21 mouse cellular contexts compared by ENCODE assay signal in genomic region chr3:23907682-23908081, GRCm38 (mm10).
DNase-seq lines count a peak whose midpoint lies in the region; ATAC-seq and TF ChIP-seq lines count a peak whose summit lies in the region.
"Had no signal": no experiment of that assay in that cellular context is flagged by ENCODE, and none has a peak within 500 bp of the region (broad histone marks: within the 10 kb centered on the region; RNA-seq: fewer than 3 reads in every experiment).

No protein-coding gene starts in this region.

- no peak overlapping the region for H3K9ac ChIP-seq in midbrain, embryonic 11.5 days (ENCODE audit: low read length)
- no peak overlapping the region for H3K9ac ChIP-seq in midbrain, embryonic 12.5 days (replicated peaks)
- H3K9ac ChIP-seq in midbrain, postnatal 0 days (replicated peaks; ENCODE audit: low read length, poor library complexity, severe bottlenecking): no peak overlapping the region
- no peak overlapping the region for H3K9ac ChIP-seq in midbrain, embryonic 14.5 days (replicated peaks; ENCODE audit: low read length)
- no peak overlapping the region for H3K9ac ChIP-seq in midbrain, embryonic 13.5 days (replicated peaks)

- no peak overlapping the region for H3K4me3 ChIP-seq in midbrain, embryonic 11.5 days (ENCODE audit: low read depth, low read length)
- H3K4me3 ChIP-seq in midbrain, embryonic 10.5 days: no peak overlapping the region
- H3K4me3 ChIP-seq in midbrain, embryonic 12.5 days: no peak overlapping the region
- H3K4me3 ChIP-seq in midbrain, postnatal 0 days (ENCODE audit: low read depth, low read length): no peak overlapping the region
- H3K4me3 ChIP-seq in midbrain, embryonic 14.5 days (replicated peaks; ENCODE audit: low read depth, low read length): no peak overlapping the region
- H3K4me3 ChIP-seq in midbrain, embryonic 13.5 days (replicated peaks): no peak overlapping the region

- 0 out of 2 replicates have a peak, but pooled peaks have one; percentile 54 for ATAC-seq in midbrain, embryonic 11.5 days (ENCODE audit: low FRiP score)
- ATAC-seq in midbrain, embryonic 12.5 days (ENCODE audit: low FRiP score, low read depth): peak; percentile 75; the same call in 1 of the 2 replicates
- no peak for ATAC-seq in midbrain, postnatal 0 days (ENCODE audit: low FRiP score)
- ATAC-seq in midbrain, embryonic 14.5 days (ENCODE audit: low FRiP score, low TSS enrichment): no peak; the same call in 1 of the 2 replicates
- ATAC-seq in midbrain, embryonic 13.5 days: no peak
- ATAC-seq: activated CD4-positive, CD25-positive, alpha-beta regulatory T cell, adult 4 months; CD4-positive, CD25-positive, alpha-beta regulatory T cell, adult 4 months; Patski had no signal

- TF ChIP-seq CTCF in midbrain, postnatal 0 days (IDR thresholded peaks at IDR 0.05): no peak

- 39% methylated on average over 1 of the region's 1 CpGs for WGBS in midbrain, embryonic 11.5 days
- WGBS in midbrain, embryonic 10.5 days: 64% methylated on average over 1 of the region's 1 CpGs
- WGBS in midbrain, embryonic 12.5 days: 35% methylated on average over 1 of the region's 1 CpGs
- WGBS in midbrain, postnatal 0 days: 31% methylated on average over 1 of the region's 1 CpGs
- WGBS in midbrain, embryonic 14.5 days: 19% methylated on average over 1 of the region's 1 CpGs
- WGBS in midbrain, embryonic 13.5 days: 36% methylated on average over 1 of the region's 1 CpGs

- no peaks in the 10 kb centered on the region for H3K36me3 ChIP-seq in midbrain, embryonic 11.5 days (ENCODE audit: control insufficient read depth, insufficient read depth, low read length)
- no peaks in the 10 kb centered on the region for H3K36me3 ChIP-seq in midbrain, embryonic 10.5 days
- H3K36me3 ChIP-seq in midbrain, embryonic 12.5 days: no peaks in the 10 kb centered on the region
- no peaks in the 10 kb centered on the region for H3K36me3 ChIP-seq in midbrain, postnatal 0 days (ENCODE audit: insufficient read depth, low read length)
- no peaks in the 10 kb centered on the region for H3K36me3 ChIP-seq in midbrain, embryonic 14.5 days (ENCODE audit: control insufficient read depth, insufficient read depth, low read length)
- H3K36me3 ChIP-seq in midbrain, embryonic 13.5 days: no peaks in the 10 kb centered on the region
- H3K36me3 ChIP-seq: G1E had no signal

- H3K27me3 ChIP-seq in midbrain, embryonic 11.5 days (ENCODE audit: control insufficient read depth, insufficient read depth, low read length): no peaks in the 10 kb centered on the region
- no peaks in the 10 kb centered on the region for H3K27me3 ChIP-seq in midbrain, embryonic 10.5 days (ENCODE audit: low read depth, poor library complexity, severe bottlenecking)
- no peaks in the 10 kb centered on the region for H3K27me3 ChIP-seq in midbrain, embryonic 12.5 days
- no peaks in the 10 kb centered on the region for H3K27me3 ChIP-seq in midbrain, postnatal 0 days (ENCODE audit: insufficient read depth, low read length)
- H3K27me3 ChIP-seq in midbrain, embryonic 14.5 days (ENCODE audit: control insufficient read depth, insufficient read depth, low read length): no peaks in the 10 kb centered on the region
- no peaks in the 10 kb centered on the region for H3K27me3 ChIP-seq in midbrain, embryonic 13.5 days
- H3K27me3 ChIP-seq: CH12.LX, Patski had no signal

- H3K9me3 ChIP-seq in midbrain, embryonic 11.5 days (ENCODE audit: control insufficient read depth, low read length): no peaks in the 10 kb centered on the region
- H3K9me3 ChIP-seq in midbrain, embryonic 10.5 days (replicated peaks): 0 out of 2 replicates have a peak, but pooled peaks cover 3% of the 10 kb centered on the region
- H3K9me3 ChIP-seq in midbrain, embryonic 12.5 days: no peaks in the 10 kb centered on the region
- no peaks in the 10 kb centered on the region for H3K9me3 ChIP-seq in midbrain, postnatal 0 days (ENCODE audit: low read length)
- H3K9me3 ChIP-seq in midbrain, embryonic 14.5 days (ENCODE audit: control insufficient read depth, low read length): no peaks in the 10 kb centered on the region
- no peaks in the 10 kb centered on the region for H3K9me3 ChIP-seq in midbrain, embryonic 13.5 days
- H3K9me3 ChIP-seq: G1E had no signal

- no peak overlapping the region for H3K27ac ChIP-seq in midbrain, embryonic 11.5 days (ENCODE audit: low read depth, low read length)
- no peak overlapping the region for H3K27ac ChIP-seq in midbrain, embryonic 10.5 days (replicated peaks)
- no peak overlapping the region for H3K27ac ChIP-seq in midbrain, embryonic 12.5 days (replicated peaks)
- no peak overlapping the region for H3K27ac ChIP-seq in midbrain, postnatal 0 days (ENCODE audit: low read depth, low read length)
- no peak overlapping the region for H3K27ac ChIP-seq in midbrain, embryonic 14.5 days (replicated peaks; ENCODE audit: low read depth, low read length)
- no peak overlapping the region for H3K27ac ChIP-seq in midbrain, embryonic 13.5 days

- DNase-seq in midbrain, embryonic 11.5 days (ENCODE audit: low spot score, missing footprints): no peak
- DNase-seq in midbrain, embryonic 10.5 days (ENCODE audit: low spot score): no peak
- no peak for DNase-seq in midbrain, postnatal 0 days (ENCODE audit: low spot score)
- peak; percentile 13 for DNase-seq in midbrain, embryonic 14.5 days
- DNase-seq: adrenal gland, adult 2 months; adrenal gland, adult 8-10 months; adrenal gland, postnatal 10 days; adrenal gland, postnatal 14 days; adrenal gland, postnatal 25 days; adrenal gland, postnatal 36 days; B cell, adult 2 months; cerebellum, adult 11 months; cerebellum, adult 11-12 months; cerebellum, adult 18-20 months had no signal

- H3K4me2 ChIP-seq in midbrain, embryonic 11.5 days: no peak overlapping the region
- H3K4me2 ChIP-seq in midbrain, embryonic 12.5 days (replicated peaks): no peak overlapping the region
- no peak overlapping the region for H3K4me2 ChIP-seq in midbrain, postnatal 0 days (ENCODE audit: low read depth, low read length, poor library complexity, severe bottlenecking)
- H3K4me2 ChIP-seq in midbrain, embryonic 14.5 days (ENCODE audit: low read length): no peak overlapping the region
- H3K4me2 ChIP-seq in midbrain, embryonic 13.5 days (replicated peaks): no peak overlapping the region

- H3K4me1 ChIP-seq in midbrain, embryonic 11.5 days (ENCODE audit: control insufficient read depth, insufficient read depth, low read length): no peaks in the 10 kb centered on the region
- H3K4me1 ChIP-seq in midbrain, embryonic 10.5 days: no peaks in the 10 kb centered on the region
- H3K4me1 ChIP-seq in midbrain, embryonic 12.5 days: no peaks in the 10 kb centered on the region
- H3K4me1 ChIP-seq in midbrain, postnatal 0 days (ENCODE audit: insufficient read depth, low read length): no peaks in the 10 kb centered on the region
- no peaks in the 10 kb centered on the region for H3K4me1 ChIP-seq in midbrain, embryonic 14.5 days (ENCODE audit: control insufficient read depth, insufficient read depth, low read length)
- H3K4me1 ChIP-seq in midbrain, embryonic 13.5 days (replicated peaks): no peaks in the 10 kb centered on the region

Comparison
In these comparisons a context has a peak if more than half of its experiments do, and no peak if none do; other contexts are left out.
1. ATAC-seq: peak in midbrain, embryonic 11.5 days (single experiment) and midbrain, embryonic 12.5 days (single experiment); none in midbrain, postnatal 0 days (single experiment), midbrain, embryonic 14.5 days (single experiment) and midbrain, embryonic 13.5 days (single experiment).